Mouse (Mus musculus) testis, adult 2 months (tissue): ENCODE results near the gene Zdhhc16.

Experiments
- CTCF ChIP-seq: fragments of 200-500 bp; IDR thresholded peaks from 2 replicates; pipeline ENCODE4 v1.5.1; 2012; ENCODE audit warnings: low read depth, mild to moderate bottlenecking, inconsistent platforms, low read length, moderate library complexity; ENCODE audit not compliant: control insufficient read depth, insufficient read depth, insufficient replicate concordance
- POLR2A ChIP-seq: fragments of 200-500 bp; IDR thresholded peaks from 2 replicates; pipeline ENCODE4 v1.6.1; 2012; ENCODE audit warnings: low read depth, mild to moderate bottlenecking, inconsistent platforms, low read length, moderate library complexity; ENCODE audit not compliant: control insufficient read depth

GRCm38 (mm10) chr19:41989810-41990209 is 56.5 kb downstream of the Zdhhc16 start:
- TF ChIP-seq POLR2A (no peak), CTCF (no peak)
